Mouse (Mus musculus): ENCODE measurements around the gene Cep152.

Cep152 gene

DNA sequence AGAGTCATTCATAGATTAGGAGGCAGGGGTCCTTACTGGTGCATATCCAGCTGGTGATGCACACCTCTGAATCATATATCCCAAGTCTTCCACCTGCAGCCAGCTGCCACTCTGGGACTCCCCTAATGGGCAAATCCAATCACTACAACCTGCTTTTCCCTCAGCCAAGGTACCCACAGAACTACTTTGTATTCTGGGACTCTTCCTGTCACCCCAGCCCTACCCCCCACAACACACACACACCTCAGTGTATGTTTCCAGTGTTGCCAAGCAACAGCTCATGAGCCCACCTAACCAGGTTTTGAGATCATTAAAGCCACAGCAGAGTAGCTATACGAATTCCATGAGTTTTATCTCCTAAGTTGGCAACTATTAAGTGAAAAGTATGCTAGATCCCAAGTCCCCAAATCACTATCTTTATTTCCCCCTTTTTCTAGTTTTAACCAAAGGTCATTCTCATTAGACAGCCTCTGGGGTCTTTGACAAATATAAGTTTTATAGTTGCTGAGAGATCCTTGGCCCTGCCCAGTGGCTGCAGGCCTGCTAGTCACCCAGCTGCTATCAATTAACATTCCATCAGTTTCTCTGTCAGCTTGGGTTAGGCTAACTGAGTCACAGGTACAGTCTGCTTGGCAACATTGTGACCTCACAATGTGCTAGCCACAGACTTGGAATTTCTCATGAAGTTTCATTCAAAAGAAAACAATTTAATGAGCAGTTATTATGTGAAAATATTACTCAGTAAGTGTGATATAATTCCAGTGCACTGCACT, 75.9 kb downstream of the Cep152 start:
- DNase-seq = no peak

DNA sequence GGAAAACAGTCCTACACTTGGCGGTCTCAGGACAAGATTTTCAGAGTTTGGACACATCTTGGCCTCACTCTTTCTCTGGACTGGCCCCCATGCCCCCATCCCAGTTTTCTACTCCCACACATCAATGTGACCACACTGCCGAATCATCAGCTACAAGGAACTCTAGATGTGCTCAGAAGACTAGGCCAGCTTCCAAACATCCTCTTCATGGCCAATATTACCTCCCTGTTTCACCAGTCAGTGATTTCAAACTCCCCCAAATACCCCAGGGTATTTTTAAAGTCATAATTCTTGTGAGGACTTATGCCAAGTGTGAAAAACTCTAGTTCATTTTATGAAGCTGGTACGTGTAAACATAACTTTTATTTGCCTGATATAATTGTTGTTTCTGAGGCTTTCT, 79.9 kb downstream of the Cep152 start:
- no peak for DNase-seq

GRCm38 (mm10) chr2:125543646-125544045, 81.3 kb downstream of the Cep152 start:
- no peak for DNase-seq

- DNase-seq = no peak
Measured at GRCm38 (mm10) chr2:125541451-125541850, 83.5 kb downstream of the Cep152 start.

DNA sequence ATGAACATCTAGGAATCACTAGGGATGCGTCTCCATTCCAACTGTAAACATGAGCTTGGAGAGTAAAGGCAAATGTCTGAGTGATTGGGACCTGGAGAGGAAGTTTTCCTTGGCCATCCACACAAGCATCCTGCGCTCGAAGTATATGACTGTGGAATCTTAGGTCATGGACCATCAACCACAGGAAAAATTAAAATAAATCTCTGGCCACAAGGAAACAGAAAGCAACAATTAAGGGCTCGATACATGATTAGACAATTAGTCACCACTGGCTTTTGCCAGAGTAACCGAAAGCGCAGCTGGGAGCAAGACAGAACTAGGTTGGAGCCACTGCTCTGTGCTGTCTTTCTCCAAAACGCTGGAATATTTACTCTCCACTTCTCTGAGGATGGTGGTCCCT, 84.3 kb downstream of the Cep152 start:
- DNase-seq = no peak

DNA sequence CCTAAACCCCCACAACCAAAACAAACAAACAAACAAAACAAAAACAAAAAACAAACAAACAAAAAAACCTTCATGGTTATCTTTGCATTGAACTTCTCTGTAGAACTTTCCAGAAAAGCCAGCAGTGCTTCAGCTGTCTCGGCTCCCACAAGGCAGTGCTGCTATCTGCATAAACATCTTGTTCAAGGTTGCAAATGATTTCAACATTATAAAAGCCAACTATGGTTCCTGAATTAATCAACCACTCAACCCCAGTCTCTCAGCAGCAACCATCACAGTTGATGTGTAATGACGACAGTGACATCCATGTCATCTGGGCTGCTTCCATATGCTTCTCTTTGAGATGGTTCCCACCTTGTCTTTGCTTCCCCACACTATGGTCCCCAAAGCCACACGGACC, 85.3 kb downstream of the Cep152 start:
- no peak for DNase-seq

- DNase-seq = no peak
Measured at GRCm38 (mm10) chr2:125530665-125531064, 94.2 kb downstream of the Cep152 start.

DNA sequence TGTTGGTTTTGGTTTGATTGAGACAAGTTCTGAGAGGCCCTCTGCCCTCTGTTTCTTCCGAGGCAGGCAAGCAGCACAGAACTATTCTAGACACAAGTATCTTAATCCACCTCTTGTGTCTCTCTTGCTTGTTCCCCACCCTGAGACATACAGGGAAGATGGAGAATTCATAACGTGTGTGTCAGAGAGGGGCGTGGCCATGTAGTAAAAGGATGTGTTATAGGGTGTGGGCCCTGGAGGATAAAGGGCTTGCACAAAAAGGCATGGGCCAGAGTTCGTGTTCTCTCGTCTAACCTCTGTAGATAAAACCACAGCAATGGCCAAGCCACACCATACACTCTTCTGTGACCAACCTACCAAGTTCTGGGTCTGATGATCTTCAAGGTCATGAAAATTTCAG, 98.3 kb downstream of the Cep152 start:
- DNase-seq = no peak

GRCm38 (mm10) chr2:125525484-125525883, 99.4 kb downstream of the Cep152 start:
- no peak for DNase-seq

DNA sequence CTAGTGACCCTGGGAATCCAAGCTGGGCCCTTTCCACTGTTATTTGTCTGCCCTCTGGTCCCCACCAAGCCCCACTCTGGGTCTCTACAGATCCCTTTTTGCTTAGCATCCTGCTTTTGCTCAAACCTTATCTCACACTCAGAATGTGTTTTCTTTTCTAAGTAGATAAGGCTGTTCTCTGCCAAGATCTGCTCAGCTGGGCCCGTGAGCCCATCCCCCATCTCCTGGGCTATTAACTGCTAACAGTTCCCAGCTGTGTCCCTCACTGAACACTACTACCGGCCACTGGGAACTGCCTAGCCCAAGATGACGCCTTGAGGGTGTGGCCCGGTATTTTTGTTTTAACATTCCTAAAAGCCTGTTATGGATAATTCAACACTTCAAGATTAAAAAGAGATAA, 108.3 kb downstream of the Cep152 start:
- no peak for DNase-seq

- DNase-seq = no peak
Measured at GRCm38 (mm10) chr2:125515291-125516057, 109.4 kb downstream of the Cep152 start.

DNA sequence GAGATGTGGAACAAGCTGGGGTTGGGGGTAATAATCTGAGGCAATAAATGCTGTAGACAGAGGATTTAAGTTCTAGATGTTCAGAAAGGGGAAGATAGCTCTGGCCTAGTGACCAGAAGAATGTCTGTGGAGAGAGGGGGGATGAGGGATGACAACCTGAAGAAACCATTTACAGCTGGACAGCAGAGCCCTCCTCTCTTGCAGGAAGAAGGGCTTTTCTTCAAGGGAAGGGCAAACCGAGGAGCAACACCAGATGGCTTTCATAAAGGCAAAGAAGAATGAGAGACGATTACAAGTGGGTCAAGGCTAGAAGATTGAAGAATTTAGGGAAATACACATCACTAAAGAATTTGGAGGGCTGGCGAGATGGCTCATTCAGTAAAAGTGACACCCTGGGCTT, 110.5 kb downstream of the Cep152 start:
- DNase-seq = no peak

Measured in cerebellum, adult 11 months (tissue).